Mouse (Mus musculus) lung, adult 2 months (tissue): ENCODE results near the gene Zfp628. TPM values are rescaled to one million over a fixed set of nuclear protein-coding genes. Genes with fewer than 3 reads are reported as not detected.
"Not testable (repeated sequence)": the region's sequence is repeated elsewhere in the genome, so short reads cannot be mapped to it uniquely, and the experiment has no call there.

Experiments used
- DNase-seq: peaks from one replicate; pipeline ENCODE4 v3.0.0; 2022
- H3K4me1 ChIP-seq: fragments of 200-500 bp; 2 replicates; pipeline ENCODE4 v1.6.1; 2011; ENCODE audit warnings: low read length; ENCODE audit not compliant: control insufficient read depth, insufficient read depth
- H3K4me3 ChIP-seq: fragments of 200-500 bp; replicated peaks from 2 replicates; pipeline ENCODE3; 2011; ENCODE audit warnings: low read depth, mild to moderate bottlenecking, control low read depth, low read length; ENCODE audit errors: extremely low read depth
- CTCF ChIP-seq: fragments of 200-500 bp; IDR thresholded peaks from 2 replicates; pipeline ENCODE4 v1.5.1; 2011; ENCODE audit warnings: mild to moderate bottlenecking, low read length, control low read depth; ENCODE audit not compliant: insufficient read depth
- POLR2A ChIP-seq: fragments of 200-500 bp; IDR thresholded peaks from 2 replicates; pipeline ENCODE4 v1.6.1; 2011; ENCODE audit warnings: low read depth, mild to moderate bottlenecking, control low read depth, low read length, borderline replicate concordance; ENCODE audit errors: extremely low read depth
- WGBS: fragments of 180-500 bp; shearing (Covaris S2); methylation state at CpG from one replicate; pipeline ENCODE4 v1.1.7; 2018; 5-methylcytosine and 5-hydroxymethylcytosine counted together
- polyA plus RNA-seq: library from polyadenylated mRNA; depleted of rRNA; stranded (reverse); fragments of >200 nt; gene quantifications from 2 replicates; pipeline ENCODE4 v1.2.3, GENCODE M21; 2012; rRNA removed

Gene Zfp628
- polyA plus RNA-seq: 20.6 and 24.7 TPM in 2 replicates

DNA sequence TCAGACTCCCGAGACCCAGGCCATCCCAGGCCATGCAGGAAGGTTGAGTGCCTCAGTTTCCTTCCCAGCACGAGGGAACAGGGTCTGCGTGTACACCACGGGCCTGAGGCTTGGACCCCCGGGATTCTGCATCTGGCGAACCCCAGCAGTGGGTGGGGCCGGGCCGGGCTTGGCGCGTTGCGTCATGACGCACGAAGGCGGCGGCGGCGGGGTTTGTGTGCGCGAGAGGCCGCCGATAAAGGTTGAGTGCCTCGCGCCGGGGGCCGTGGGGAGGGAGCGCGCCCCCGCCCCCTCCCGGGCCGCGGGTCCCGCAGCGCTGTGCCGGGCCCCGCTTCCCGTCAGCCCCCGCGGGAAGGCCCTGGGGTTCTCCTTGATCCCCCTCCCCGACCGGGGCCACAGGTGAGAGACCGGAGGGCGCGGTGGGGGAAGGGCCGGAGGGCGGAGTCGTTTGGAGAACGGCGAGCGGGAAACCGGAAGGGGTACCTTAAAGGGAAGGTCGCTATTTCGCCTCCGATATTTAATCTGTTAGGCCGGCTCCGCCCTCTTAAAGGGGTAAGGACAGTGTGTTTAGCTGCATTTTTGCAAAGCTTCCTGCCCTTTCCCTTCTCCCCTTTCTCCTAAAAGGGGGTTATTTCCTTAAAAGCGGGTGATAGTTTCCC lies at the start of gene Zfp628:
Gene Zfp628 (plus strand): TSS at position 211 of the 659 bp plus-strand sequence.
- TF ChIP-seq POLR2A: peak; percentile 92; the same call in 1 of the 2 replicates
- TF ChIP-seq CTCF: no peak
- DNase-seq: peak; percentile 95
- under 1% methylated on average over 56 of the region's 56 CpGs for WGBS
- peaks cover 9% of the 10 kb centered on the region; the same call in 1 of the 2 replicates for H3K4me1 ChIP-seq
- peak within 1 kb of the TSS; percentile 85 for H3K4me3 ChIP-seq

DNA sequence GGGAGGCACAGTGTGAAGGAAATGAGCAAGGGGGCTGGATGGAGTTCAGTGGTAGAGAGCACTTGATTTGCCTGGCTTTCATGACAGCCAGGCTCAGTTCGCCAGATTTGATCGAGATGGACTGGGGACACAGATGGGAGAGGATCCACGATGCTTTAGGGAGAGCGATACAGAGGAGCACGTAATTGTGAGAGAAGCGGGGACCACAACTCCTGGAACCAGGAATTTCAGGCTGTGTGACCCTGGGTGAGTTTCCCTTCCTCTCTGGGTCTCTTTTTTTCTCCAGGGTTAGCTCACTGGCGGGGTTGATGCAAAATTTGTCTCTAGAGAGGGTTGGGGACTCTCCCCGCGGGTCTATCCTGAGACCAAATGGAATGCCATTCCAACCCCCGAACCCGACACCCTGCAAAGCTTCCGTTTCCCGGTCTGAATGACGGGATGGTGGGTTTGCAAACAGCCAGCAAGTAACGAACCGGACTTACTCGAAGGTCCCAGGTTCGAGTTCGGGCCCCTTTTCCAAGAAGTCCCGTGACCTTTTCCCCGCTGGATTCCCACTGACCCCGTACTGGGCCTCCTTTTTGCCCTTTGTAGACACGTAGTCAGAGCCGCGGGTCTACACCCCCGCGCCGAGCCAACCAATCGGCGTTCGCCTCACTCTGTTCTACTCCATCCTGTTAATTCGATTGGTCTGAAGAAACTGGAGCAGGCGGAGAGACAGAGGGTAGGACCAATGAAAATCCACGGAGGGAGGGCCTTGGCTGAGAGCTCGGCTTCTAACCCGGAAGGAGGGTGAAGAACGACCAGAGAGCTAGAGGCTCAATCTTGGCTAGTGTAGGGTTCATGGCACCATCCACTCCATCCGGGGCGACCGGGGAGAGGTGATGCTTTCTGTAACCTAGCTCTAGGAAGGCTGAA lies 49.2 kb upstream of the Zfp628 start:
- WGBS: 3% methylated on average over 40 of the region's 40 CpGs
- H3K4me1 ChIP-seq: peaks cover 3% of the 10 kb centered on the region
- peak; percentile 98 for DNase-seq
- TF ChIP-seq POLR2A: peak; percentile 96
- no peak for TF ChIP-seq CTCF
- peak overlapping the region; percentile 76 for H3K4me3 ChIP-seq

DNA sequence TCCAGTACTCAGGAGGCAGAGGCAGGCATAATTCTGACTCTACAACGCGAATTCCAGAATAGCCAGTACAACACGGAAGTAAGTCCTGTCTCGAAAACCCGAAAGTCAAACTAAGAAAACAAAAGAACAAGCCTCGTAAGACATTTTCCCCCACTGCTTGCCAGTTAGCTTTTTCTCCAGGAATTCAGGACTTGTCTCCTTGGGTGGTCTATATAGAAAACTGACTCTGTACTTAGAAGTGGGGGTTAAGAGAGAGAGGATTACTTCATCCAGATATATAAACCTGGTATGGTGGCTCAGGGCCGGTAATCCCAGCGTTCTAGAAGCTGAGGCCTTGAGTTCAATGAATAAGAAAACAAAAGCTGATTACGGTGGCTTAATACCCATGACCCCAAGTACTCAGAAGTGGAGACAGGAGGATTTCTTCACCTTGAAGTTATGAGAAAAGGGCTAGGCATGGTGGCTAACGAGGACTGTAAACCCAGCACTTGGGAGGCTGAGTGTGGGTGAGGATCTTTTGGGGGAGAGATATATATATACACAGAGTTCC lies 48.3 kb upstream of the Zfp628 start:
- peaks cover 3% of the 10 kb centered on the region for H3K4me1 ChIP-seq
- TF ChIP-seq CTCF (no peak), POLR2A (no peak)
- 26% methylated on average over 10 of the region's 10 CpGs for WGBS
- no peak for DNase-seq
- peak overlapping the region; percentile 73 for H3K4me3 ChIP-seq

DNA sequence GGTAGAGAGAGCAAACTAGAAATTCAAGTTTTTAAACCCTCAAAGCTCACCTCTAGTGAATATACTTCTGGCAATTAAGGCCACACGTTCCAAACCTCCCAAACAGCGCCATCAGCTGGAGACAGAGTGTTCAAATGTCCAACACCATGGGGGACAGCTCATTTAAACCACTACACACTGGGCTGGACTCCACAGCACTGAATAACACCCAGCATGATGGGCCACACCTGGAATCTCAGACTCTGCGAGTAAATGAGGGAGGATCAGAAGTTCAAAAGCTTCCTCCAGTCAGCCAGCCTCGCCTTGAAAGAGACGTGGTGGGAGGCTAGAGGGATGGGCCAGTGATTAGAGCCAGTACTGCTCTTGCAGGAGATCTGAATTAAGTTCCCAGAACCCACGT lies 44.9 kb upstream of the Zfp628 start, which contains the start of gene Isoc2b:
Gene Isoc2b (minus strand): TSS at position 126 of the 400 bp plus-strand sequence.
- H3K4me3 ChIP-seq: no peak within 1 kb of the TSS
- H3K4me1 ChIP-seq: no peaks in the 10 kb centered on the region; the same call in 1 of the 2 replicates
- DNase-seq: no peak
- TF ChIP-seq CTCF (no peak), POLR2A (no peak)
- WGBS: 51% methylated on average over 6 of the region's 6 CpGs

DNA sequence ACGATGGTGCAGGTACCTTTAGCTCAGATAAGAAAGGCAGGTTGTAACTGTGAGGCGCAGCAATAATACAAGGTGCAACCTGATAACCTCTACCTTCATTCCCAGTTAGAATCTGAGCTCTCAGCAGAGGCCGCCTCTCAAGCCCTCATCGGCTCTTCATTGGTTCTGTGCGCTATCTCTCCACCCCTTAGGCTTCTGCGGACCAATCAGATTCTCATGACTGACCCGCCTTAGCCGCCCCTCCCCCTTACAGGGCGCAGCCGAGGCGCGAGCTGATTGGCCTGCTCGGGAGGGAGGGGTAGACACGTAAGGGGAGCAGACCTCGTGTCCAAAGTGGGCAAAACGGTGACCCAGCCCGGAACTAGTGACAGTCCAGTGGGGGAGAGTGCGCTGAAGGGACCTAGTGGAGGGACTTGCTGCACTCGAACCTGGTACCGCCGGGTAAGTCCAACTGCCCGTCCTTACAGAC lies 38.2 kb upstream of the Zfp628 start, which contains the start of gene Isoc2a:
Gene Isoc2a (plus strand): TSS at position 401 of the 469 bp plus-strand sequence.
- H3K4me3 ChIP-seq: peak within 1 kb of the TSS; percentile 90
- DNase-seq: peak; percentile 83
- WGBS: under 1% methylated on average over 22 of the region's 22 CpGs
- TF ChIP-seq POLR2A (peak; percentile 99), CTCF (no peak)
- H3K4me1 ChIP-seq: 0 out of 2 replicates have a peak, but pooled peaks cover 2% of the 10 kb centered on the region

DNA sequence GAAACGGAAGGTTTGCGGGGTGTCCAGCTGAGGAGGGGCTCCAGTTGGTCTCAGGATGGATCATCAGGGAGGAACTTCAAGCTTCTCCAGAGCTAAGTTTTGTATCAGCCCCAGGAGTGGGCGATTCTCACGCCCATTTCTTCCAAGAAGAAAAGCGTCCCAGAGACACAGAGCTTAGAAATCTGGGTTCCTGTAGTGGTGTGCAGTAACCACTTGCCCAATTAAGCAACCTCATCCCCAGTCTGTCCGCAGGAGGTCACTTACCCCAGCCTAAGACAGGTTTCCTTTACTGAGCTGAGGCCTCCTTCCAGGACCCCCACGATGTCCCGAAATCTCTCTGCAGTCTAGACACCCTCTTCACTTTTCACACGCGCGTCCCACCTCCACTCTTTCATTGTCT lies 37.8 kb upstream of the Zfp628 start:
- DNase-seq: no peak
- TF ChIP-seq CTCF (no peak), POLR2A (no peak)
- Histone ChIP-seq H3K4me3 (peak overlapping the region; percentile 90), H3K4me1 (0 out of 2 replicates have a peak, but pooled peaks cover 2% of the 10 kb centered on the region)
- 5% methylated on average over 11 of the region's 11 CpGs for WGBS

DNA sequence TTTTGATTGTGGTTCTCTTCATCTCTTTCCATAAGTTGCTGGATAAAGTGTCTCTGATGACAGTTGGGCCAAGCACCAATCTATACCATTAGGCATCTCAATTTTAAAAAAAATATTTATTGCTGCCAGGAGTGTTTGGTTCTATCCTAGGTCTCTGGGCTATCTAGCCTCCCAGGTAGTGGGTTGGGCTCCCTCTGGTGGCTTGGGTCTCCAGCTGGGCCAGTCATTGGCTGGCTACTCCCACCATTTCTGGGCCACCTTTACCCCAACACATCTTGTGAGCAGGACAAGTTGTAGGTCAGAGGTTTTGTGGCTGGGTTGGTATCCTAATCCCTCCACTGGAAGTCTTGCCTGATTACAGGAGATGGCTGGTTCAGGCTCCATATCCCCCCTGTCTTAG lies 36.8 kb upstream of the Zfp628 start:
- H3K4me3 ChIP-seq: no peak overlapping the region

DNA sequence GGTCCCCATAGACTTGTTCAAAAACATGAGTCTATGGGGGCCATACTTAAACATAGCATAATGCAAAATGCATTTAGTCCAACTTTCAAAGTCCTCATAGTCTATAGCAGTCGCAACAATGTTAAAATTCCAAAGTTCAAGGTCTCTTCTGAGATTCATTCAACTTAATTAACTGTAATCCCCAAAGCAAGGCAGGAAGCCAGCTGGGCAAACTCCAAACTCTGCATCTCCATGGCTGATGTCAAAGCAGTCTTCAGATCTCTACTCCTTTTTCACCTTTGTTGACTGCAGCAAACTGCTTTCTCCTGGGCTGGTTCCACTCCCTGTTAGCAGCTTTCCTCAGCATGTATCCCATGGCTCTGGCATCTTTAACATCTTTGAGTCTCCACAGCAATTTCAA lies 36.0 kb upstream of the Zfp628 start:
- not testable (repeated sequence) for DNase-seq, H3K4me1 ChIP-seq, H3K4me3 ChIP-seq
- 76% methylated on average over 1 of the region's 1 CpGs for WGBS

More for the DNA sequence above, 36.8 kb upstream of the Zfp628 start:
- 0 out of 2 replicates have a peak, but pooled peaks cover 2% of the 10 kb centered on the region for H3K4me1 ChIP-seq
- DNase-seq: no peak
- TF ChIP-seq POLR2A: no peak
- peak; percentile 25; the same call in 1 of the 2 replicates for TF ChIP-seq CTCF

DNA sequence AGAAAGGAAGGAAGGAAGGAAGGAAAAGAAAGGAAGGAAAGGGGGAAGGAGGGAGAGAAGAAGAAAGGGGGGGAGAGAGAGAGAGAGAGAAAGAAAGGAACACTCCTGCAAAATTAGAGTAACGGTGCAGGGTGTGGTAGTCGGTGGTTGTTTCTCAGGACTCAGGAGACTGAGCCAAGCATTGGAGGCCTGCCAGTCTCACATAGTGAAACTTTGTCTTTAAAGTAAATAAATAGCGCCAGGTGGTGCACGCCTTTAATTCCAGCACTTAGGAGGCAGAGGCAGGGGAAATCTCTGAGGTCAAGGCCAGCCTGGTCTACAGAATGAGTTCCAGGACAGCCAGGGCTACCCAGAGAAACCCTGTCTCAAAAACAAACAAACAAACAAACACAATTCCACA lies 28.3 kb upstream of the Zfp628 start:
- no peaks in the 10 kb centered on the region for H3K4me1 ChIP-seq
- TF ChIP-seq CTCF (no peak), POLR2A (no peak)
- no peak overlapping the region for H3K4me3 ChIP-seq
- DNase-seq: no peak
- 19% methylated on average over 4 of the region's 4 CpGs for WGBS

DNA sequence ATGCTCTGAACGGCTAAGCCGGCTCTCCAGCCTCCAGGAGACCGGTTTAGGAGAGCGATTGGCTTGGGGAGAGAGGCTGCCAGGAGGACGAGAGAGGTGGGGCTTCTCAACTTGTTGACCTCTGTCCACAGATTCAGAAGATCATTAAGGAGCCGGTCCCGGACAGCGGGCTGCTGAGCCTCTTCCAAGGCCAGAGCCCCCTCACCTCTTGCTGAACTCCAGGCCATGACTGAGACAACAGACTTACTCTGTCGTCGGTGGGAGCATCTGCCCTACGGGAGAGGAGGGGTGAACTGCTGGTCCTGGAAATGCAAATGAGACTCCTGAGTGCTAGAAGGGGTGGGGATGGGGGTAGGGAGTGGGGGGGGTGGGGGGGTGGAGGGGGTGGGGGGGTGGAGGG lies 19.8 kb upstream of the Zfp628 start:
- 54% methylated on average over 10 of the region's 11 CpGs for WGBS
- H3K4me3 ChIP-seq: no peak overlapping the region
- no peak for TF ChIP-seq POLR2A
- no peak for TF ChIP-seq CTCF
- H3K4me1 ChIP-seq: no peaks in the 10 kb centered on the region
- DNase-seq: no peak
